Mouse (Mus musculus) lung, postnatal 14 days (tissue): ENCODE measurements around the gene Tmem106a.
"Not testable (repeated sequence)": the region's sequence is repeated elsewhere in the genome, so short reads cannot be mapped to it uniquely, and the experiment has no call there.

Source experiments
- DNase-seq: peaks from one replicate; pipeline ENCODE4 v3.0.0; 2021

Tmem106a gene

GRCm38 (mm10) chr11:101582054-101583035 is at the start of gene Tmem106a:
Tmem106a (plus strand) TSS chr11:101582242.
- peak; percentile 76 for DNase-seq

GRCm38 (mm10) chr11:101543533-101543932 is 38.5 kb upstream of the Tmem106a start:
- DNase-seq: no peak

- no peak for DNase-seq
Measured at GRCm38 (mm10) chr11:101544132-101544531, 37.9 kb upstream of the Tmem106a start.

- DNase-seq: no peak
Measured at GRCm38 (mm10) chr11:101548526-101548925, 33.5 kb upstream of the Tmem106a start.

- peak; percentile 95 for DNase-seq
Measured at GRCm38 (mm10) chr11:101551751-101552475, 30.1 kb upstream of the Tmem106a start, which contains the start of the genes Brca1 and Nbr1. Brca1 (minus strand) TSS chr11:101551955. Nbr1 (plus strand) TSS chr11:101552149.

- peak; percentile 94 for DNase-seq
Measured at GRCm38 (mm10) chr11:101552476-101553300, 29.4 kb upstream of the Tmem106a start.

GRCm38 (mm10) chr11:101553354-101553930 is 28.6 kb upstream of the Tmem106a start:
- DNase-seq: no peak

- DNase-seq: no peak
Measured at GRCm38 (mm10) chr11:101556541-101556940, 25.5 kb upstream of the Tmem106a start.

- no peak for DNase-seq
Measured at GRCm38 (mm10) chr11:101556954-101557353, 25.1 kb upstream of the Tmem106a start.

GRCm38 (mm10) chr11:101562391-101562790 is 19.7 kb upstream of the Tmem106a start:
- DNase-seq: peak; percentile 56

GRCm38 (mm10) chr11:101568421-101568820 is 13.6 kb upstream of the Tmem106a start:
- DNase-seq: no peak

GRCm38 (mm10) chr11:101576116-101576515 is 5.9 kb upstream of the Tmem106a start:
- DNase-seq: no peak

- no peak for DNase-seq
Measured at GRCm38 (mm10) chr11:101581081-101581764, 819 bp upstream of the Tmem106a start.

- no peak for DNase-seq
Measured at GRCm38 (mm10) chr11:101583205-101583604, 1.2 kb downstream of the Tmem106a start.

GRCm38 (mm10) chr11:101585031-101585430 is 3.0 kb downstream of the Tmem106a start:
- DNase-seq: not testable (repeated sequence)

- DNase-seq: no peak
Measured at GRCm38 (mm10) chr11:101585805-101586204, 3.8 kb downstream of the Tmem106a start.

GRCm38 (mm10) chr11:101587676-101588075 is 5.6 kb downstream of the Tmem106a start:
- DNase-seq: peak; percentile 11

- no peak for DNase-seq
Measured at GRCm38 (mm10) chr11:101588868-101589267, 6.8 kb downstream of the Tmem106a start.

- peak; percentile 70 for DNase-seq
Measured at GRCm38 (mm10) chr11:101589444-101589843, 7.4 kb downstream of the Tmem106a start.

GRCm38 (mm10) chr11:101589989-101590624 is 8.1 kb downstream of the Tmem106a start:
- no peak for DNase-seq

GRCm38 (mm10) chr11:101599156-101599555 is 17.1 kb downstream of the Tmem106a start, which contains the start of gene Gm11634:
Gm11634 (minus strand) TSS chr11:101599256.
- no peak for DNase-seq
